Mouse (Mus musculus): ENCODE data around the gene Slc39a13. TPM values are rescaled to one million over a fixed set of nuclear protein-coding genes. Genes with fewer than 3 reads are reported as not detected.
A peak's percentile ranks its signal among the peaks of the same experiment; 100 is the strongest.

The Slc39a13 gene
- polyA plus RNA-seq, 1 experiment from 2014 or later = 16.1 TPM

DNA sequence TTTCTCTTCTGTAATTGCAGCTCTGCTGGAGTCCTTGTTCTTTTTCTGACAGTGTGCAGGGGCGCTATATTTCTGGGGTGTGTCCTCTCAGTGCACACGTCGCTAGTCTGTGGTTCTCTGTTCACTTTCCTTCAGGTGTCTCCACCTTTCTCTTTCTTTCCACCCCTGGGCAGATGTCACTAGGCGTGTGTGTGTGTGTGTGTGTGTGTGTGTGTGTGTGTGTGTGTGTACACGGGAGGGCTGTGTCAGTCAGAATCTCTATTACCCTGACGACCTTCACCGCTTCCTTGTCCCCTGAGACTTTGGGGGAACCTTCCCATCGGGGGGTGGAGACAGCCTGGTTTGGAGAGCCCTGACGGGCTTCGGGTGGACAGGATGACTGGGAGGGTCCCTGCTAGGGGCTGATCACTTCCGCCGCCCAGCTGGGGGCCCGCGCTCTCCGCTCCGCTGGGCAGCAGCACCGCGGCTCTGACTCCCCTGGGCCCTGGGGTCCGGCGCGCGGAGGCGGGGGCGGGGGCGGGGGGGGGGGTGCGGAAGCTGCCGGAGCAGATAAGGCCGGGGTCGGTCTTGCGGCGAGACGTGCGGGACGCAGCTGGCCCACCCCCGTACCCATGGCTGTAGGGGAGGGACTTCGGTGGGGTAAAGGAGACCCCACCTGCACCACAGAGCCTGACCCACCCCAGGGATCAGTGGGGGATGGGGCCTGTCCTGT is 8.3 kb upstream of the Slc39a13 start:
- H3K27me3 ChIP-seq (replicated peaks; ENCODE audit: control insufficient read depth, insufficient read depth, low read length) = no peaks in the 10 kb centered on the region
- H3K36me3 ChIP-seq (ENCODE audit: control insufficient read depth, insufficient read depth, low read length) = no peaks in the 10 kb centered on the region
- H3K27ac ChIP-seq (ENCODE audit: low read depth, low read length) = no peak overlapping the region
- DNase-seq (ENCODE audit: low spot score) = peak; percentile 28
- H3K9me3 ChIP-seq (replicated peaks; ENCODE audit: control insufficient read depth, low read length) = no peaks in the 10 kb centered on the region
- peak overlapping the region; percentile 81 for H3K4me2 ChIP-seq (ENCODE audit: low read length)
- H3K9ac ChIP-seq (ENCODE audit: low read length) = peak overlapping the region; percentile 71
- 0 out of 2 replicates have a peak, but pooled peaks cover 3% of the 10 kb centered on the region for H3K4me1 ChIP-seq (ENCODE audit: control insufficient read depth, insufficient read depth, low read length)
- H3K4me3 ChIP-seq (ENCODE audit: low read depth, low read length) = peak overlapping the region; percentile 41
- ATAC-seq = peak; percentile 73
- WGBS = under 1% methylated on average over 33 of the region's 36 CpGs

DNA sequence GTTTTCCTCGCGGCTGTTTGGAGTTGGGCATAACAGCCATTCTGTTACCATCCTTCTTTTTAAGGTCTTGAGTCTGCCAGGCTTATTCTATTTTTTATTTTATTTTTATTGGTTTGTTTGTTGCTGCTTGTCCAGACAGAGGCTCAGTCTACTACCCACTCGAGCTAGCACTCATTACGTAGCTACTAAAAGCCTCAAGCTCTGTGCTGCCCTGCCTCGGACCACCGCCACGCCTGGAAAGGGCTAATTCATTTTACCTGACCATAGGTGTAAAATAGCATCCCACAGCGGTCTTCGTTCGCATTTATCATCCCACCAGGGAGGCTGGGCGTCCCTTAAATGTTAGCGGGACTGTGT is 7.7 kb upstream of the Slc39a13 start:
- Histone ChIP-seq H3K4me3 (ENCODE audit: low read depth, low read length) (peak overlapping the region; percentile 41), H3K9ac (ENCODE audit: low read length) (peak overlapping the region; percentile 71; the same call in 1 of the 2 replicates), H3K4me2 (ENCODE audit: low read length) (peak overlapping the region; percentile 81), H3K27ac (ENCODE audit: low read depth, low read length) (no peak overlapping the region), H3K36me3 (ENCODE audit: control insufficient read depth, insufficient read depth, low read length) (no peaks in the 10 kb centered on the region), H3K27me3 (replicated peaks; ENCODE audit: control insufficient read depth, insufficient read depth, low read length) (no peaks in the 10 kb centered on the region), H3K9me3 (replicated peaks; ENCODE audit: control insufficient read depth, low read length) (no peaks in the 10 kb centered on the region), H3K4me1 (ENCODE audit: control insufficient read depth, insufficient read depth, low read length) (0 out of 2 replicates have a peak, but pooled peaks cover 3% of the 10 kb centered on the region)
- WGBS = 12% methylated on average over 12 of the region's 12 CpGs
- ATAC-seq (peak; percentile 38), DNase-seq (ENCODE audit: low spot score) (no peak)

DNA sequence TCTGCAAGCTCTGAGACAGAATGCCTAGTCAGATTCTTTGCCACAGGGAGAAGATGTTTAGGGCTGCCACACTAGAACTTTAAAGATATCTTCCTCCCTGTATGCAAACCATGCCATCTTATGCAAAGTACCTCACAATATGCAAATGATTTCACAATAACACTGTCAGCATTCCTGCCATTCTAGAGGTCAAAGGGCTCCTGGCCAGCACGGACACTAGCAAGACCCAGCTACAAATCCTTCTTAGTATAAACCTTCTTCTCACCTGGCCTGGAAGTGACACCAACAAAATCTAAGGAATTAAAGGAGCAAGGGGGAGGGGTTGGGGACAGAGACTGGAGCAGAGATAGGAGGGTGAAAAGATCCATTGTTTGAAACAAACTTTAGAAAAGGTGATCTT is 1.9 kb upstream of the Slc39a13 start:
- H3K9ac ChIP-seq (ENCODE audit: low read length) = no peak overlapping the region
- ATAC-seq (no peak), DNase-seq (ENCODE audit: low spot score) (no peak)
- no peak overlapping the region for H3K4me2 ChIP-seq (ENCODE audit: low read length)
- H3K9me3 ChIP-seq (replicated peaks; ENCODE audit: control insufficient read depth, low read length) = no peaks in the 10 kb centered on the region
- H3K4me1 ChIP-seq (ENCODE audit: control insufficient read depth, insufficient read depth, low read length) = peaks cover 13% of the 10 kb centered on the region
- H3K36me3 ChIP-seq (ENCODE audit: control insufficient read depth, insufficient read depth, low read length) = no peaks in the 10 kb centered on the region
- no peaks in the 10 kb centered on the region for H3K27me3 ChIP-seq (replicated peaks; ENCODE audit: control insufficient read depth, insufficient read depth, low read length)
- H3K4me3 ChIP-seq (ENCODE audit: low read depth, low read length) = no peak overlapping the region
- no peak overlapping the region for H3K27ac ChIP-seq (ENCODE audit: low read depth, low read length)
- WGBS = 54% methylated on average over 1 of the region's 1 CpGs

DNA sequence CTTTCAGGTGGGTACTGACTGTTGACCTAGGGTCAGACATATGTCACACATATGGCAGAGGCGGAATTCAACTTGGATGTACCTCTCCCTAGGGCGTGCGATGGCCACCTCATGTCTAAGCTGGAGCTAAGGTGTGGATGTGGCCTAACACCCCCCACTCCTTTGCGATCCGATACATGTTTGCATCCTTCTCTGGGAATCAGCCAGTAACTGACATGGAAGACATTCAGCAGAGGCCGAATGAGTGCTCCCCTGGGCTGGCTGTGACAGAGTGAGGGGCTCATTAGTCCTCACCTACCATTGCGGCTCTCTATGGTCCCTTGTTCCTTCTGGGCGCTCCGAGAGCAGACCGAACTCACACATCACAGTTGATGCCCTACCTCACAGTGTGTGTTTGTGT is 842 bp upstream of the Slc39a13 start:
- 89% methylated on average over 10 of the region's 10 CpGs for WGBS
- ATAC-seq (0 out of 2 replicates have a peak, but pooled peaks have one; percentile 2), DNase-seq (ENCODE audit: low spot score) (no peak)
- Histone ChIP-seq H3K27ac (ENCODE audit: low read depth, low read length) (peak overlapping the region; percentile 74), H3K9me3 (replicated peaks; ENCODE audit: control insufficient read depth, low read length) (no peaks in the 10 kb centered on the region), H3K27me3 (replicated peaks; ENCODE audit: control insufficient read depth, insufficient read depth, low read length) (no peaks in the 10 kb centered on the region), H3K9ac (ENCODE audit: low read length) (peak overlapping the region; percentile 83), H3K4me1 (ENCODE audit: control insufficient read depth, insufficient read depth, low read length) (peaks cover 13% of the 10 kb centered on the region), H3K4me3 (ENCODE audit: low read depth, low read length) (peak overlapping the region; percentile 68), H3K36me3 (ENCODE audit: control insufficient read depth, insufficient read depth, low read length) (0 out of 2 replicates have a peak, but pooled peaks cover 6% of the 10 kb centered on the region), H3K4me2 (ENCODE audit: low read length) (peak overlapping the region; percentile 83)

DNA sequence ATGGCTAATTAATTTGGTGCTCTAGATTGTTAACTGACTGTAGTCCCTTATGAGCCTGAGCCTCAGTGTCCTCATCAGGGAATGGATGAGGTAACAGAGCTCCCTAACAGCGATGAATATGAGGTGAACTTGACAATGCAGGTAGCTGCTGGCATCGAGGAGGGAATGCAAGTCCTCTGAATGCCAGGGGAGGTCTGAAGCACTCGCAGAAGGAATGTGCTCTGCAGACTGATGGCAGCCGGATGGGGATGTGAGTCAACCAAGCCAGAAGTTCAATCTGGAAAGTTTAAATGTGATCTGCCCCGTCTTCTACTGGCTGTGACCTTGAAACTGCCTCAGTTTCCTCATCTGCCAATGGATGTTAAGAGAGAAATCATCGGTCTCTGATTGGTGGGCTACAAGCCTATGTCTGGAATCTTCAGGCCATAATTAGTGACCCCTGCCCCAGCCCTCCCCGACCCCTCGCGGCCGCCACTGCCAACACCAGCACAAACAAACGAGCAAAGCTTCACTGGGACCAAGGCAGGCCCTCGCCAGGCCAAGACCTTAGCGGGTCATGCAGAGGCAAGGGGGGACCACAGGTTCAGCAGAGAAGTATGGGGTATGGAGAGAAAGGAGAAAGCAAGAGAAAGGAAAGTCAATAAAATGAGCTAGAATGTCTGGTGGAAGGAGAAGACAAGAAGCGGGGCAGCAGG is 764 bp downstream of the Slc39a13 start:
- H3K4me1 ChIP-seq (ENCODE audit: control insufficient read depth, insufficient read depth, low read length) = peaks cover 13% of the 10 kb centered on the region
- H3K9me3 ChIP-seq (replicated peaks; ENCODE audit: control insufficient read depth, low read length) = no peaks in the 10 kb centered on the region
- ATAC-seq = peak; percentile 1
- peak overlapping the region; percentile 74; the same call in 1 of the 2 replicates for H3K27ac ChIP-seq (ENCODE audit: low read depth, low read length)
- no peak for DNase-seq (ENCODE audit: low spot score)
- H3K36me3 ChIP-seq (ENCODE audit: control insufficient read depth, insufficient read depth, low read length) = peaks cover 16% of the 10 kb centered on the region
- H3K27me3 ChIP-seq (replicated peaks; ENCODE audit: control insufficient read depth, insufficient read depth, low read length) = no peaks in the 10 kb centered on the region
- peak overlapping the region; percentile 68 for H3K4me3 ChIP-seq (ENCODE audit: low read depth, low read length)
- WGBS = 9% methylated on average over 14 of the region's 14 CpGs
- H3K9ac ChIP-seq (ENCODE audit: low read length) = peak overlapping the region; percentile 83
- peak overlapping the region; percentile 83 for H3K4me2 ChIP-seq (ENCODE audit: low read length)

DNA sequence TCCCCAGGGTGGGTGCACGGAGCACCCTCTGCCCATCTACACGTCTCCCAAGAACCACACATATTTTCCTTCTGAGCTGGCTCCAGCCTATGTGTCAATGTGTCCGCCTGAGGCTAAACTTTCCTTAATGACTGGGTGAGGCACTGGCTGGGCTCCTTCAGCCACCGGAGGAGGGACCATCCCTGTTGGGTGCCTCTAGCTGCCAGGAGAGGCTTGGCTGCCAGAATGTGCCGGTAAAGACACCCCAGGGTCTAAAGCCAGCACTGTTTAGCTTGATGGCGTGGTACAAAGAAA is 1.4 kb downstream of the Slc39a13 start:
- Histone ChIP-seq H3K9ac (ENCODE audit: low read length) (peak overlapping the region; percentile 83; the same call in 1 of the 2 replicates), H3K27ac (ENCODE audit: low read depth, low read length) (no peak overlapping the region), H3K4me1 (ENCODE audit: control insufficient read depth, insufficient read depth, low read length) (peaks cover 13% of the 10 kb centered on the region), H3K36me3 (ENCODE audit: control insufficient read depth, insufficient read depth, low read length) (peaks cover 22% of the 10 kb centered on the region), H3K9me3 (replicated peaks; ENCODE audit: control insufficient read depth, low read length) (no peaks in the 10 kb centered on the region), H3K4me3 (ENCODE audit: low read depth, low read length) (peak overlapping the region; percentile 68; the same call in 1 of the 2 replicates), H3K4me2 (ENCODE audit: low read length) (peak overlapping the region; percentile 83), H3K27me3 (replicated peaks; ENCODE audit: control insufficient read depth, insufficient read depth, low read length) (no peaks in the 10 kb centered on the region)
- 46% methylated on average over 6 of the region's 6 CpGs for WGBS
- ATAC-seq (no peak), DNase-seq (ENCODE audit: low spot score) (no peak)

DNA sequence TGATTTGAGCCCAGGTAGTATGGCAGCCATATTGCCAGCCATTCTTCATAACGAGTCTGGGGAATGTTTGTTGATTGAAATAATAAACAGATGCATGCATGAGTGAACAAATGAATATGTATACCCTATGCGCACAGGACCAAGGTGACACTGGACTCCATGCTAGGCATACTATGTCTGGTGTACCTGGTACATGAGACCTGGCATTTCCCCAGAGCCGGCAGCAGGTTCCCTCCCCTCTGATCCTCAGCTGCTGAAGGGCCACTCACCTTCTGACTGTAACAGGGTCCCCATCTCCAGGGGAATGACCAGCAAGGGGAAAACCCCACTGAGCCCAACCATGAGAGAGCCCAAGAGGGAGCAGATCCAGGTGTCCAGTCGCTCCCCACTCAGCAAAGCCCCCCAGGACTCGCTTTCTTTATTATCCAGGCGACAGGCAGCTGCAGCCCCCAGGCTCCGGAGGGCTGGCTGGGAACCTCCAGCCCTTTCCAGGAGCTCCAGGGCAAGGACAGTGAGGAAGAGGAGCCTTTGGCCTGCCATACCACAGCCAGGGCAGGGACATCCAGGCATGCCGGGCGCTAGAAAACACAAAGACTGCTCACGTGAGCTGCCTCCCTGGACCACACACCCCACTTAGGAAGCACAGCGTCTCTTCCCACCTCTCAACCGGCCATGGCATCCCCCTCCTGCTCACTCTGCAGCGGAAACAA is 1.9 kb downstream of the Slc39a13 start:
- H3K36me3 ChIP-seq (ENCODE audit: control insufficient read depth, insufficient read depth, low read length) = peaks cover 27% of the 10 kb centered on the region
- H3K27me3 ChIP-seq (replicated peaks; ENCODE audit: control insufficient read depth, insufficient read depth, low read length) = no peaks in the 10 kb centered on the region
- H3K9me3 ChIP-seq (replicated peaks; ENCODE audit: control insufficient read depth, low read length) = no peaks in the 10 kb centered on the region
- no peak overlapping the region for H3K4me3 ChIP-seq (ENCODE audit: low read depth, low read length)
- DNase-seq (ENCODE audit: low spot score) (no peak), ATAC-seq (no peak)
- H3K4me1 ChIP-seq (ENCODE audit: control insufficient read depth, insufficient read depth, low read length) = peaks cover 13% of the 10 kb centered on the region
- H3K4me2 ChIP-seq (ENCODE audit: low read length) = peak overlapping the region; percentile 83; the same call in 1 of the 2 replicates
- 52% methylated on average over 13 of the region's 13 CpGs for WGBS
- peak overlapping the region; percentile 32; the same call in 1 of the 2 replicates for H3K9ac ChIP-seq (ENCODE audit: low read length)
- no peak overlapping the region for H3K27ac ChIP-seq (ENCODE audit: low read depth, low read length)

DNA sequence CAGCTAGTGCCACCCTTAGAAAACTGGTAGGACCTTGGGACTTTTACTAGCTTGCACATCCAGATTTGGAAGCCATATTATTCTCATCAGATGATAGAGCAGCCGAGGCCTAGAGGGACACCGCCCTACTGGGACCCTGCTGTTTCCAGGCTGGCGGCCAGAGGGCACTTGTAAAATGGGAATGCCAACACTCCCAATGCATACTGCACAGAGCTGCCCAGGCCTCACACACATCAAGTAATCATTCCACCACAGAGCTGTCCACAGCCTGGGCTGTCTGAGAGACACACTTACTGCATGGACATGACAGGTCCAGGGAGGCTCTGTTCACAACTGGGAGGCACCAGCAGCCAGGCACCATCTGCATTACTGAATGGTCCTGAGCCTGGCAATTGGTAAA is 3.8 kb downstream of the Slc39a13 start:
- Histone ChIP-seq H3K4me2 (ENCODE audit: low read length) (no peak overlapping the region), H3K4me1 (ENCODE audit: control insufficient read depth, insufficient read depth, low read length) (peaks cover 13% of the 10 kb centered on the region), H3K27me3 (replicated peaks; ENCODE audit: control insufficient read depth, insufficient read depth, low read length) (no peaks in the 10 kb centered on the region), H3K4me3 (ENCODE audit: low read depth, low read length) (no peak overlapping the region), H3K36me3 (ENCODE audit: control insufficient read depth, insufficient read depth, low read length) (peaks cover 45% of the 10 kb centered on the region), H3K9me3 (replicated peaks; ENCODE audit: control insufficient read depth, low read length) (no peaks in the 10 kb centered on the region), H3K27ac (ENCODE audit: low read depth, low read length) (no peak overlapping the region), H3K9ac (ENCODE audit: low read length) (no peak overlapping the region)
- ATAC-seq (no peak), DNase-seq (ENCODE audit: low spot score) (no peak)
- 80% methylated on average over 3 of the region's 3 CpGs for WGBS

Data from forebrain, embryonic 14.5 days (tissue).